Mouse (Mus musculus) forebrain, embryonic 16.5 days (tissue): ENCODE measurements around the gene Sf3b5. TPM values are rescaled to one million over a fixed set of nuclear protein-coding genes. Genes with fewer than 3 reads are reported as not detected.

Source experiments
- ATAC-seq: fragments of 200-750 bp; cut with Nextera tagmentation; 2 replicates; pipeline ENCODE4 v1.8.0; 2017; ENCODE audit warnings: mild to moderate bottlenecking, moderate library complexity
- H3K27ac ChIP-seq: fragments of 300-500 bp; sonication (generic); 2 replicates; pipeline ENCODE4 v1.5.1; 2014; ENCODE audit warnings: low read length, control low read depth
- H3K27me3 ChIP-seq: fragments of 300-500 bp; sonication (generic); replicated peaks from 2 replicates; pipeline ENCODE4 v1.6.1; 2014; ENCODE audit warnings: low read length; ENCODE audit not compliant: control insufficient read depth, insufficient read depth
- H3K36me3 ChIP-seq: fragments of 300-500 bp; sonication (generic); 2 replicates; pipeline ENCODE4 v1.6.1; 2014; ENCODE audit not compliant: control insufficient read depth, insufficient read depth
- H3K4me1 ChIP-seq: fragments of 300-500 bp; sonication (generic); replicated peaks from 2 replicates; pipeline ENCODE4 v1.6.1; 2014; ENCODE audit warnings: low read length; ENCODE audit not compliant: control insufficient read depth, insufficient read depth
- H3K4me2 ChIP-seq: fragments of 300-500 bp; sonication (generic); 2 replicates; pipeline ENCODE4 v1.6.1; 2014; ENCODE audit warnings: mild to moderate bottlenecking, low read length, control low read depth
- H3K4me3 ChIP-seq: fragments of 300-500 bp; sonication (generic); replicated peaks from 2 replicates; pipeline ENCODE4 v1.5.1; 2014; ENCODE audit warnings: mild to moderate bottlenecking, low read length, control low read depth
- H3K9ac ChIP-seq: fragments of 300-500 bp; sonication (generic); replicated peaks from 2 replicates; pipeline ENCODE4 v1.6.1; 2014; ENCODE audit warnings: low read depth, low read length, control low read depth
- H3K9me3 ChIP-seq: fragments of 300-500 bp; sonication (generic); 2 replicates; pipeline ENCODE4 v1.6.1; 2016; ENCODE audit warnings: low read length; ENCODE audit not compliant: control insufficient read depth
- WGBS: fragments of 180-500 bp; shearing (Covaris S2); extraction: QIAGEN DNeasy Blood & Tissue Kit; methylation state at CpG from one replicate; pipeline ENCODE4 v1.1.7; 2014; 5-methylcytosine and 5-hydroxymethylcytosine counted together
- polyA plus RNA-seq: library from polyadenylated mRNA; unstranded; fragments of >200 nt; fragmentation: Nextera tagmentation; extraction: Ambion mirVana; gene quantifications from 2 replicates; pipeline ENCODE4 v1.2.1, GENCODE M21; 2015

The Sf3b5 gene
- polyA plus RNA-seq = 25.1 and 25.9 TPM in 2 replicates

DNA sequence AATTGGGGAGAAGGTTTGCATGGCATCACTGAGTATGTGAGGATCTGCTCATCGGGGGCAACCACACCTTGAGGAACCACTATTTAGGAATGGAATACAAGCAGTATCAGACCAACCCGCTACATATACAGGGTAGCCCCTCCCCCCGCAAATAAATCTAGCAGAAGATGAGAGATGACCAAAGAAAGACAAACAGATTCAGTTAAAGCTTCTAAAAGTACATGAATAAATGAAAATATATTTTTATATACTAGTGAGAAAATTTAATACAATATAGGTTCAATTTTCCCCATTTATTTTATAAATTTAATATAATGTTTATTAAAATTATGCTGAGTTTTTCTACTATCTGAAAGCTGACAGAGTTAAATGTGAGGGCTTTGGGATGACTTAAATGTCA, at the start of gene Sf3b5:
TSS of gene Sf3b5 (plus strand) at position 301 of the 400 bp plus-strand sequence.
- ATAC-seq = no peak
- no peak within 1 kb of the TSS for H3K4me3 ChIP-seq
- 95% methylated on average over 3 of the region's 3 CpGs for WGBS
- H3K36me3 ChIP-seq = no peaks in the 10 kb centered on the region
- no peak within 1 kb of the TSS for H3K27ac ChIP-seq
- H3K9ac ChIP-seq = no peak within 1 kb of the TSS
- no peak within 1 kb of the TSS for H3K4me2 ChIP-seq
- H3K9me3 ChIP-seq = no peaks in the 10 kb centered on the region
- H3K4me1 ChIP-seq = peaks cover 13% of the 10 kb centered on the region
- H3K27me3 ChIP-seq = no peaks in the 10 kb centered on the region

DNA sequence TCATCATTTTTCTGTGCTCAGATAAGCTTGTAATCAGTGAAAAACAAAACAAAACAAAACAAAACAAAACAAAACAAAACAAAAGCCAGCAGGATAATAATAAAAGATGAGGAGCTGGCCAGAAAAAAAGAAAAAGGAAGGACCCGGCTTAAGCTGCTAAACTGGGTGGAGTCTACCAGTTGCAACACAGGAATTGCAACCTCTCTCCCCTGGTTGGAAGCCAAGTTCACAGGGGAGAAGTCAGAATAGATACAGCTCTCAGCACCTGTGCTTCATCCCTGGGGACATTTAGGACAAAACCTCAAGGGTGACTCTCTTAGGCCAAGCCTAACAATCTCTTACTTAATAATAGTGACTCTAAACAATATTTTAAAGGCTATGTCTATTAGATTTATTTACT, 49.3 kb upstream of the Sf3b5 start:
- ATAC-seq = no peak
- H3K4me1 ChIP-seq = no peaks in the 10 kb centered on the region
- WGBS = 48% methylated on average over 1 of the region's 1 CpGs

DNA sequence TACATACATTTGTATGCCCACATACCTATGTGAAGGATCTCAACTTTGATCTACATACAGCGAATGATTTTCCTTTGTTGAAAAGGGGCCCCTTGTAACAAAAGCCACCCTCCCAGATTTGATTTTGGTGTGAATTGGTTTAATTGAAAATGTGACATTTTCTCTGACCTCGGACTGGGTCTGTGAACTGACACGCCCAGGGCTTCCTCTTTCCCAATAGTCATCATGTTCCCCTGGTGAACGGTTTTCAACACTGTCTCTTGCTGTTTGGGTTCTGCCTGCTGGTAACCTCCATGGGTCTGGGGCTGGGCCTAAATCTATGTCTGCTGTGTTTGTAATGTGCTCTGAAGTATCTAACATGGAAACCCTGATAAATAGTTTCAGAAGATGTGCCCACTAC, 47.9 kb upstream of the Sf3b5 start:
- no peak for ATAC-seq
- Histone ChIP-seq H3K9me3 (no peaks in the 10 kb centered on the region), H3K4me1 (no peaks in the 10 kb centered on the region), H3K4me2 (no peak overlapping the region), H3K36me3 (no peaks in the 10 kb centered on the region), H3K4me3 (no peak overlapping the region), H3K27ac (no peak overlapping the region), H3K27me3 (no peaks in the 10 kb centered on the region), H3K9ac (no peak overlapping the region)
- 84% methylated on average over 4 of the region's 4 CpGs for whole genome bisulfite sequencing

More for the DNA sequence above, 49.3 kb upstream of the Sf3b5 start:
- no peaks in the 10 kb centered on the region for H3K27me3 ChIP-seq
- H3K9ac ChIP-seq = no peak overlapping the region
- no peaks in the 10 kb centered on the region for H3K9me3 ChIP-seq
- H3K36me3 ChIP-seq = no peaks in the 10 kb centered on the region
- H3K27ac ChIP-seq = no peak overlapping the region
- no peak overlapping the region for H3K4me2 ChIP-seq
- H3K4me3 ChIP-seq = no peak overlapping the region

DNA sequence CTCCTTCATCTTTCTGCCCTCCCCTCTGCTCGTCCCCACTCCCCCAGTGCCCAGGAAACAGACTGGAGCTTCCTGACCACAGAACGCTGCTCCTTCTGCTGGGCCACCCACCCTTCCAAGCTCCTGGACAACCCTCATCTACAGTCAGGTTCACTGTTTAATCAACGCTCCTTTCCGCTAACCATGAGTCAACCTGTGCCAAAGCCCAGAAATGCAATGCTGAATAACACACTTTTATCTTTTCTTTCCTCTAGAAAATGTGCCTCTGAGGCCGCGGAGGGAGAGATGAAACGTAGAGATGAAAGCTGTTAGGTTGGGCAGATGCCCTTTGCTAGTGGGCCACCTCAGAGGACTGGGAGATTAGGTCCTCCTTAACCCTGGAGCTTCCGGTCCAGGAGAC, 43.6 kb upstream of the Sf3b5 start:
- H3K9me3 ChIP-seq = no peaks in the 10 kb centered on the region
- no peaks in the 10 kb centered on the region for H3K36me3 ChIP-seq
- H3K4me2 ChIP-seq = no peak overlapping the region
- WGBS = 87% methylated on average over 8 of the region's 8 CpGs
- H3K9ac ChIP-seq = no peak overlapping the region
- no peaks in the 10 kb centered on the region; the same call in 1 of the 2 replicates for H3K27me3 ChIP-seq
- no peak overlapping the region for H3K4me3 ChIP-seq
- H3K27ac ChIP-seq = no peak overlapping the region
- H3K4me1 ChIP-seq = peaks cover 5% of the 10 kb centered on the region; the same call in 1 of the 2 replicates
- no peak for ATAC-seq

DNA sequence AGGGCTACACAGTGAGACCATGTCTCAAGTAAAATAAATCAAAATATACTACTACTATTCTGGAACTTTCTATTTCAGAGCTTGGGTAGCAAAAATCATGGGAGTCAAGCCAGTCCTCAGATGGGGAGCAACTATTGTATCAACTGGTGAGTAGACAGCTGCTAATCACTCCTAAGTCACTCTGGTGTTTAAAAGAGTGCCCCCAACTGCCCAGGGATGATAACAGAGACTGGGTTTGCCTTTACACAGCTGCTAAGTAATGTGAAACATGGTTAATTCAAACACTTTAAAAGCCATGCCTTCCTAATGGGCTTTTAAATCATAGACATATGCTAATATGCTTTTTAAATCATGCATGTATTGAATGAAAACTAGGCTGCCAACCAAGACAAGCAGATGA, 42.9 kb upstream of the Sf3b5 start:
- no peak overlapping the region for H3K9ac ChIP-seq
- no peak for ATAC-seq
- no peaks in the 10 kb centered on the region; the same call in 1 of the 2 replicates for H3K27me3 ChIP-seq
- H3K27ac ChIP-seq = no peak overlapping the region
- no peak overlapping the region for H3K4me2 ChIP-seq
- H3K36me3 ChIP-seq = no peaks in the 10 kb centered on the region
- no peaks in the 10 kb centered on the region for H3K9me3 ChIP-seq
- peaks cover 5% of the 10 kb centered on the region; the same call in 1 of the 2 replicates for H3K4me1 ChIP-seq
- H3K4me3 ChIP-seq = no peak overlapping the region

DNA sequence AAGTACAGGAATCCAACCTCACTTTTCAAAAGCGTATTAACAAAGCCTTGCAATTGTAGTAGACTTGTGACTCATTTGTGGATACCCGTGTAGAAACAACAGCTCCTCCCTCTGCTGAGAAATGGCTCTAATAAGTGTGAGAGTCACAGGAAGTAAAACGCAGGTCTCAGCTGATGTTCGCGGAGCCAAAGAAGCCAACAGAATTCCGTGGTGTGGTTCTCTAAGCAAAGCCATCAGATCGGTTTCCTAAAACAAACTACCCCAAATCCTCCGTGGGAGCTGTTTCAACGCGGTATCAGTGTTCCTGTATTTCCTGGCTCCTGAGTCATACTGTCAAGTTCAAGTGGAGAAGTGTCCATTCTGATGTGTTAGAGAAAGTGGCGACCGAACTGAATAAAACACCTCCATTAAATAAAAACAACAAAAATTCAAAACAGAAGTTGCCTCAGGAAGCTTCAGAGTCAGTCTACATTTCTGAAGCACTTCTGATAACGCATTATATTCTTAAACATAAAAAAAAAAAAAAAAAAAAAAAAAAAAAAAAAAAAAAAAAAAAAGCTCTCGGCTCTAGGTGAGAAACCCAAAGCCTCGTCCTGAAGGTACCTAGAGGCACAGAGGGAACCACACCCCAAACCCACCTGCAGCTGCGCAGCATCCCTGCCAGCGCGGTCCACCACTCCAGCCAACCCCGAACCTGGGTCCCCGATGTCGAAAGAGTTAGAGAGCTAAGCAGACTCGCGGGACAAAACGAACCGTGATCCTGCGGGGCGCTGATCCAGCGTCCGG, 41.6 kb upstream of the Sf3b5 start:
- no peaks in the 10 kb centered on the region; the same call in 1 of the 2 replicates for H3K27me3 ChIP-seq
- 5% methylated on average over 29 of the region's 29 CpGs for WGBS
- peak overlapping the region; percentile 93 for H3K4me2 ChIP-seq
- H3K4me1 ChIP-seq = peaks cover 5% of the 10 kb centered on the region; the same call in 1 of the 2 replicates
- H3K27ac ChIP-seq = no peak overlapping the region
- peak overlapping the region; percentile 64 for H3K9ac ChIP-seq
- no peaks in the 10 kb centered on the region for H3K9me3 ChIP-seq
- no peaks in the 10 kb centered on the region for H3K36me3 ChIP-seq
- peak overlapping the region; percentile 79 for H3K4me3 ChIP-seq
- ATAC-seq = peak; percentile 47

DNA sequence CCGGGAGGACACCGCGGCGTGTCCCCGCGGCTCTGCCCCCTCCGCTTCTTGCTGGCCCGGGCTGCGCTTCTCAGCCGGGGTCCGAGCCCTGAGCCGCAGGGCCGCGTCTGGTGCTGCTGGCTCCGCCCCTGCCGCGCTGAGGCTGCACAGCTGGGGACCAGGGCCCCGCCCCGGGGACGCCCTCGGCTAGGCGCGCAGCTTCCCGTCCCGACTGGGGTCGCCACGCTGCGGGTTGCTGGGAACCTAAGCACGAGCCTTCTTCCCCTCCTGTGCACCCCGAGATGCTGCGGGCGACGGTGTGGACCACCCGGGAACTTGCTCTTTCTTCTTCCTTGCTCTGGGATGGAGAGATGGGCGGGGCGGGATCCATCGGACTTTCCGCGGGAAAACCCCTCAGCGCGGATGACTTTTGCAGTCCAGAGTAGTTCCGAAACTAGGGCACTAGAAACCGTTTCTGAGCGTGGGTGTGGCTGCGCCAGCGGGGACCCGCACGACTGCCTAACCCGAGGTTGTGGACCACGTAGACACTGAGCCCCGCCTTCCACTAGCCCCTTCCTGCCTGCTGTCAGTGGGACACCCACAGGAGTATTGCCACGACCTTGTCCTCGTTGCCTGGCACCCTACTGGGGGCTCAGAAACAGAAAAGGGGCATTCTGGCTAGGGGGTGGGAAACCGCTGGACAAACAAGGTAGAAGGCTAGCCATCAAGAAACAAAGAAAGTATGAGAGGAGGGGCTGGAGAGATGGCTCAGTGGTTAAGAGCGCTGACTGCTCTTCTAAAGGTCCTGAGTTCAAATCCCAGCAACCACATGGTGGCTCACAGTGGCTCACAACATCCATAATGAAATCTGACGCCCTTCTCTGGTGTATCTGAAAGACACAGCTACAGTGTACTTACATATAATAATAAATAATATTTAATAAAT, 40.7 kb upstream of the Sf3b5 start, which contains the start of gene Stx11:
TSS of gene Stx11 (minus strand) at position 148 of the 925 bp plus-strand sequence.
- Histone ChIP-seq H3K4me3 (peak within 1 kb of the TSS; percentile 79), H3K4me2 (peak within 1 kb of the TSS; percentile 93), H3K27ac (no peak within 1 kb of the TSS), H3K9ac (peak within 1 kb of the TSS; percentile 64), H3K36me3 (no peaks in the 10 kb centered on the region), H3K4me1 (peaks cover 5% of the 10 kb centered on the region; the same call in 1 of the 2 replicates), H3K27me3 (no peaks in the 10 kb centered on the region; the same call in 1 of the 2 replicates), H3K9me3 (no peaks in the 10 kb centered on the region)
- peak; percentile 93 for ATAC-seq
- WGBS = 3% methylated on average over 55 of the region's 56 CpGs

DNA sequence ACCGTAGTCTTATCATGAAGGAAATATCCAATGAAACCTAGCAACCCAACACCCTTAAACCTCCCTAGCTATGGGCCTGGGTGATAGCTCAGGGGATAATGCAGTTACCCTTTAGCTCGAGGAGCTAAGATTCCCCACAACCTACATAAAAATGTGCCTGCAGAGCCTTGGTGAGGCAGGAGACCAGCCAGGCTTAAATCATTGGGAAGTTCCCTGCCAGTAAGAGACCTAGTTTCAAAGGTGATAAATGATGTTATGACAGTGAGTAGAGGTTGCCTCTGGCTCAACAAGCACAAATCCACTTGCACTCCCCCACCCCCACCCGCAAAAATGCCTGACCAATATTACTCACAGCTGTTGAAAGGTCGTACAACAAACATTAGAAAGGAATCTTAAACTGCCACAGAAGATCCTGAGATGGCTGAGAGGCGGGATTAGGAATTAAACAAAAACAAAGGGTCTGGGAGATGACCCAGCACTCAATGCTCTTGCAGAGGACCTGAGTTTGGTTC, 39.4 kb upstream of the Sf3b5 start:
- Histone ChIP-seq H3K4me1 (peaks cover 5% of the 10 kb centered on the region; the same call in 1 of the 2 replicates), H3K27me3 (no peaks in the 10 kb centered on the region; the same call in 1 of the 2 replicates), H3K36me3 (no peaks in the 10 kb centered on the region), H3K9me3 (no peaks in the 10 kb centered on the region), H3K27ac (no peak overlapping the region), H3K4me3 (no peak overlapping the region), H3K4me2 (no peak overlapping the region), H3K9ac (no peak overlapping the region)
- ATAC-seq = no peak
- 86% methylated on average over 5 of the region's 5 CpGs for WGBS

DNA sequence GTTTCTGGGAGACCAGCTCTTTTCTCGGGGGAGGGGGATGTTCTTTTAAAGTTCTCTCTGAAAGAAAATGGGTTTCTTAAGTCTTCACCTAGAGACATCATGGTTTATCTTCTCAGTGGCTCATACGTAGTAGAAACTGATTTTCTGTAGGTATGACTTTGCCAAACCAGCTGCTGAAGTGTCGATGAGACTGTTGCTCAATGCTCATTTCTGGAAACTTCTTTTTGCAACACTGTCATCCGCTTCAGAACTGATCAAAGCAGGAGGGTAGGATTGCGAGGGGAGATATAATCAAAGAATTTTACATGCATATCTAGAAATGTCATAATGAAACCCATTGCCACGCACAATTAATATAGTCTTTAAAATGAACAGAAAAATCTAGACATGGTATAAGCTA, 30.6 kb upstream of the Sf3b5 start:
- no peaks in the 10 kb centered on the region for H3K9me3 ChIP-seq
- H3K9ac ChIP-seq = no peak overlapping the region
- H3K4me2 ChIP-seq = no peak overlapping the region
- H3K27ac ChIP-seq = no peak overlapping the region
- H3K36me3 ChIP-seq = no peaks in the 10 kb centered on the region
- H3K4me1 ChIP-seq = no peaks in the 10 kb centered on the region
- no peak overlapping the region for H3K4me3 ChIP-seq
- H3K27me3 ChIP-seq = no peaks in the 10 kb centered on the region
- no peak for ATAC-seq
- WGBS = 93% methylated on average over 6 of the region's 6 CpGs
